Mouse (Mus musculus): ENCODE measurements around the gene 4931409K22Rik.

GRCm38 (mm10) chr5:24537618-24538017 is 19.0 kb downstream of the 4931409K22Rik start:
- TF ChIP-seq CTCF (conservative IDR thresholded peaks at IDR 0.05; ENCODE audit: insufficient read depth, insufficient read length, low read depth, low read length), result no peak
- TF ChIP-seq POLR2A (IDR thresholded peaks at IDR 0.05; ENCODE audit: low read depth, low read length), result no peak
